Mouse (Mus musculus): ENCODE results near the gene Zfp988.
"Not testable (repeated sequence)": the region's sequence is repeated elsewhere in the genome, so short reads cannot be mapped to it uniquely, and the experiment has no call there.

- TF ChIP-seq CTCF (IDR thresholded peaks at IDR 0.05; ENCODE audit: low read depth, low read length); EP300 (IDR thresholded peaks at IDR 0.05; ENCODE audit: insufficient read depth, low read depth, low read length): not testable (repeated sequence)
Measured at GRCm38 (mm10) chr4:147298585-147298984, 6.9 kb upstream of the Zfp988 start.
